Mouse (Mus musculus) E14TG2a.4 (cell line): ENCODE results near the gene Gad1.

Source experiments
- CTCF ChIP-seq: conservative IDR thresholded peaks from 2 replicates; pipeline ENCODE4 v1.5.1; 2014; ENCODE audit warnings: low read length
- POU5F1 ChIP-seq: IDR thresholded peaks from 2 replicates; pipeline ENCODE4 v1.6.1; 2014; ENCODE audit warnings: low read length, borderline replicate concordance

GRCm38 (mm10) chr2:70566603-70566981, 13.7 kb downstream of the Gad1 start:
- TF ChIP-seq CTCF (no peak), POU5F1 (no peak)
